Mouse (Mus musculus) A20 (cell line): ENCODE results near the gene Mcf2l.
A peak's percentile ranks its signal among the peaks of the same experiment; 100 is the strongest.

ENCODE experiments used
- DNase-seq: peaks from one replicate; pipeline ENCODE4 v3.0.0-alpha.2; 2011; ENCODE audit warnings: low read depth, low spot score

Gene Mcf2l

DNA sequence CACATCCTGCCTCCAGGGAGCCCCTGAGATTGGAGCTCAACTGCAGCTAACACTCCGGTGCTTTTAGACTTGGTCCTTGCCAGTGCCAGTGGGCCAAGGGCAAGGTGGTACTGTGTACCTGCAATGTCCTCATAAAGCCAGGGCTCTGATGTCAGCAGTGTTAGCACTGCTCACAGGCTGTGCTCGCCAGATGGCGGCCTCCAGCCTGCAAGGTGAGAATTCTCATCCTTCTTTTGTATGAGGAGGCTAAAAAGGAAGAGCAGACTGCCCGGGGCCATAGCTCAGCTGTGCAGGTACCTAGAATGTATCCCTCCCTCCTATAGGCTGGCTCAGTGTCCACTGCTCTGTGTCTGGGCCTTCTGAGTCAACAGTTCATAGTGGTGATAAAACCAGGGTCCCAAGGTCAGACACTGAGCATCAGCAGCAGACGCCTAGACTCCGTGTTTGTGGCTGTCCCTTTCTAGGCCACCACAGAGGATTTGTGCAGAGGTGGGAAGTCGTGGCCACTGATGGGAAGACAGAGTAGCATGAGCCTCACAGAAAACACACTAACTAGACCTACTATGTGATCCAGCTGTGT is 77.5 kb downstream of the Mcf2l start:
- no peak for DNase-seq

DNA sequence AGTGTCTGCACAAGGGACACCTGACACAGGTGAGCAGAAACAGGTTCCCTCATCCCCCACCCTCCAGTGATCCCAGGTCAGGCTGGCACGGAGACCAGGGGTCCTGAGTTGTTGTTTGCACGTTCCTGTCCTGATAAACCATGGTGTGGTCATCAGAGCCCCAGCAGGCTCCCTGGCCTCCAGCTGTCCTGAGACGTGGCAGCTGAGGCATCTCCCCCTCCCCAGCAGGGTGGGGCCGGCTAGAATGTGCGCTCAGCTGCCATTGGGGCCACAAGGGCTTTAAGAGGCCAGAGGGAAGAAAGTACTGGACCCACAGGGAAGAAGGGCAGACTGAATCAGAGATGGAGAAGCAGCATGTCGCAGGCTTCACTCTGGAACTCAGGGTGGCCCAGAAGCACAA is 79.1 kb downstream of the Mcf2l start:
- DNase-seq = no peak

DNA sequence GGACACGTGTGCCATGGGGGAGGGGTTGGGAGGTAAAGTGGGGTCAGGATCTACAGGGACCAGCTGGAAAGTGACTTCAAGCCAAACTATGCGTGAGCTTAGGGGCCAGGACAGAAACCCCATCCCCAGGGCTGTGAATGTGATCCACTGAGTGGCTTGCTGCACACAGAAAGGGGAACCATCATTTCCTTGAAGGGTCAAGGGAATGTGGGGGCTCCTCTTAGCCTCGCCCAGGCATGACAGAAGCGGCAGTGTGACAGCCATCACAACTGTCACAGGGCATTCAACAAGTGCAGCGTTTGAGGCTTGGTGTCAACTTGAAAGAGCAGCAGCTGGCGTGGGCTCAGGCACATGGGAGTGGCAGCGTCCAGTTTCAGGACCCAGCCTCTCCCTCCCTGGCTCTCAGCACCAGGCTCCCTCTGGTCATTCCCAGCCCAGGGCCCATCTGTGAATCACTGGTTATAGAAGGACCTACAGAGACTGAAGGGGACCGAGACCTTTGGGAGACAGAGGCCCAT is 81.8 kb downstream of the Mcf2l start:
- DNase-seq = no peak

DNA sequence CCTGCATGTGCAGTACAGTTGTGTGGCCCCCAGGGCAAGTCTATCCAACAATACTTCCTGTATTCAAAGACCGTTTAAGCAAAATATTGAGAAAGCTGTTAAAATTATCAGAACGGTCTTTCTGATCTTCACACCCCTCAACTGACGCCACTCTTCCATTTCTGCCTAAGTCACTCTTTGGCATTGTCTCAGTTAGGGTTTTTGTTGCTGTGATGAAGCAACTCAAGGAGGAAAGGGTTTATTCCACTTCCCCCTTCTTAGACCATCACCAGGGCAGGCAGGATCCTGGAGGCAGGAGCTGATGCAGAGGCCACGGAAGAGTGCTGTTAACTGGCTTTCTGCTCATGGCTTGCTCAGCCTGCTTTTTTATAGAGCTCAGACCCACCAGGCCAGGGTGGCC is 82.3 kb downstream of the Mcf2l start:
- DNase-seq = no peak

DNA sequence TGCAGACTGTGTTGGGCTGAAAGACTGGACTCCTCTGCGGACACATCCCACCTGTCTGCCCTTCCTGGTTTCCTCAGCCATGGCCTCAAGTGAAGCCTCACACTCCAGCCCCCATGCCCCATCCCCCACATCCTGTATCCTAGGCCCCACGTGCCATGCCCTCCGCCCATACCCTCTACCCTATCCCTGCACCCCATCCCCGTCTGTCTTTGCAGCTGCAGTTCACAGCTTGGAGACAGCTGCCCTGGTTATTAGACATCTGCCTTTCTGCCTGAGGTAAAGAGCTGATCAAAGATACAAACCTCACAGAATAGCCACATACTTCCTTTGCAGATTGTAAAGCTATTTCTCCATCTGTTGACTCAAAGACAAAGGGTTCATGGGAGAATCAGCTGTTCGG is 83.3 kb downstream of the Mcf2l start:
- DNase-seq = no peak

DNA sequence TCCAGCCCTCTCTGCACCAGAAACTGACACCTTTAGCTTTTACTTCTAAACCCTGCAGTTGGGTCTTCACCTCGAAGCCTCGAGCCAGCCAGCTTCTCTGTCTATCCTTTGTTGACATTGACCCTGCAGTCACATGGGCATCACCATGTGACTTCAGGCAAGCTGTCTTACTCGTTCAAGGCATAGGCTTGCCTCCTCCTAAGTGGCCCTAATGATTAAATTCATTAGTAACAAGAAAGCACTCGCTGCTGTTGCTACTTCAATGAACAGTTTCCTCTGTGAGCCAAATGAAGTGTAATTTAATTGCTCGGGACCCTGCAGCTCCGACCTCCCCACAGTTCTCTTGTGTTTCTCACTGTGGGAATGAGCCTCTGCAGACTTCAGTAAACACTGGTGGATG is 83.8 kb downstream of the Mcf2l start:
- DNase-seq = no peak

DNA sequence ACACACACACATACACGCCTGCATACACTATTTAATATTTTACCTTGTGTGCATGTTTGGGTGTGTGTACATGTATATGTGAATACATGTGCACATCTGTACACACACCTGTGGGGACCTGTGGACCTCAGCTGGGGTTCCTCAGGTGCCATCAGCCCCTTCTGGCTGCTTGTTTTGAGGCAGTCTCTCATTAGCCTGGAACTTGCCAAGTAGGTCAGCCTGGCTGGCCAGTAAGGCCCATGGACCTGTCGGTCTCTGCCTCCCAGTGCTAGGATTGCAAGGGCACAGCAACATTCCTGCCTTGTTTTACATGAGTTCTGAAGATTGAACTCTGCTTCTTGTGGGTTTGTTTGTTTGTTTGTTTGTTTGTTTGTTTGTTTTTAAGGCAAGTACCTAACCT is 87.0 kb downstream of the Mcf2l start:
- no peak for DNase-seq

DNA sequence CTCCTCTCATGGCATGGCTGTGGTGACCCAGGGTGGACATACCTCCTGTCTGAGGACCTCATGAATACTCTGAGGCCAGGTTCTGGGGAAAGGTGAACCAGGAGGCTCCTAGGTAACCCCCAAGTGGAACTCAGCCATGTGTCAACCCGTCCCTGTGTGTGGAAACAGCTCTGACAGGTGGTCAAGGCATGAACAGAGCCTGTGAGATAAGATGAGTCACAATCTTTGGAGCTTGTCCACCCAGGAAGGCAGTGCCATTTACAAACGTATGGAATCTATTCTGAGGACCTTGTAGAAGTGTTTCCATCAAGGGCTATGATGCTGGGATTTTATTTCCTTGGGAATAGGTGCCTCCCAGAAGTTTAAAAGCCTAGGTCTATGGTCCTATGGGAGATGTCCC is 87.6 kb downstream of the Mcf2l start:
- no peak for DNase-seq

DNA sequence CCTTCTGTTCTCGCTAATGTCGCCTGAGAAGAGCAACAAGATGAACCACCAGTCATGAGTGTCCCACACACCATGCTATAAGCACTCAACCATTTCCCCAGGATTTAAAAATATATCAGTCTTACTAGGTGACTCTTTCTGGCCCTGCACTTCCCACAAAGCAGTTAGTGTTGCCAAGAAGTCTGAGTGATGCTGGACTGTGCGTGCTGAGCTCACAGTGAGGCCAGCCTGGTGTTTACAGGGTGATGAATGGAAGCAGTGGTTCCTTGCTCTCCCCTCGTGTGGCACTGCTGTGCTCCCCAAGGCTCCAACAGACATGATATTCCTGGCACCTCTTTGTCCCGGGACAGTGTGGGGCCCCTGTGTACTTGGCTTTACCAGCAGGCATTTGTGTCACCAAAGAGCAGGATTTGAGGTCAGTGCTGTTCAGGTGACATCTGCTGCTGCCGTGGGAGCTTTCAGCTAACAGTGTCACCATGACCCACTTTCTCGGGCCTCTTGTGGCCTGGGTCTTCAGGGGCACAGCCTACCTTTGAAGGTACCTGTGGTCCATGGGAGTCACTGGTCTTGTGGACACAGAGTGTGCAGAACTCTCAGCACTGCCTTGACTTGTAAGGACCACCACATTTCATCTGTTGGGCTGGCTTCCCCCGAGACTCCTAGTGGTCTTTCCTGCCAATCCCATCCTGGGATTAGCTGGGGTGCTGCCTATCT is 88.4 kb downstream of the Mcf2l start:
- no peak for DNase-seq

DNA sequence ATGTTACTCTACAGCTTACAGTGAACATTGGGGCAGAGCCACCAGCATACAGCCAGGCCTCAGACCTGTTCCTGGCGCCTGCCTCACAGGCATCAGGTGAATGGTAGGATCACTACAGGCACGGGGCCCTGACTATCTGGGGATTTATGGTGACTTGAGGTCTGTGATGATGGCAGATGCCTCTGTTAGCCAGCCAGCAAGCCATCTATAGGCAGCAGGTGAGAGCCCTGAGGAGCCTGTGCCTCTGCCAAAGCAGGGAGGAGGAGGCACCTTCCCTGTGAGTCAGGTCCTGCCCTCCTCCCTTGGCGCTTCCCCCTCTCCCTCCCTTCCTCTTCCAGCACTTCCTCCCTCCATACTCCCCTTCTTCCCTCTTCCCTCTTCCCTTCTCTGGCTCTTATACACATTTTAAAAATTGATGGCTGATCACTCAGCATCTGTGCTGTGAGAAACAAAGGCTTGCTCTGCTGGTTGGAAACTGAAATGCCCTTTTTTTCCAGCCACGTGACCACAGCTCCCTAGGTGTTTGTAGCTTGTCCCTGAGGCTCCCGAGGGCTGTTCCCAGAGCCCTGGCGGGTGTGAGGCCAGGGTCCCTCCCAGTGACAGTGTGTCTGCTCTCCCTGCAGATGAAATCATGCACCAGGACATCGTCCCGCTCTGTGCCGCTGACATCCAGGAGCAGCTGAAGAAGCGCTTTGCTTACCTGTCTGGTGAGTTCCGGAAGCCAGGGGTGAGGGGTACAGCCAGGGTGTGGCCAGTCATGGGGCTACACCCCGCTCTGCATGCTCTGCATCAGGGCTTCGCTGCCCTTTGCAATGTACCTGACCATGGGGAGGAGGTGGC is 89.2 kb downstream of the Mcf2l start:
- DNase-seq = no peak

DNA sequence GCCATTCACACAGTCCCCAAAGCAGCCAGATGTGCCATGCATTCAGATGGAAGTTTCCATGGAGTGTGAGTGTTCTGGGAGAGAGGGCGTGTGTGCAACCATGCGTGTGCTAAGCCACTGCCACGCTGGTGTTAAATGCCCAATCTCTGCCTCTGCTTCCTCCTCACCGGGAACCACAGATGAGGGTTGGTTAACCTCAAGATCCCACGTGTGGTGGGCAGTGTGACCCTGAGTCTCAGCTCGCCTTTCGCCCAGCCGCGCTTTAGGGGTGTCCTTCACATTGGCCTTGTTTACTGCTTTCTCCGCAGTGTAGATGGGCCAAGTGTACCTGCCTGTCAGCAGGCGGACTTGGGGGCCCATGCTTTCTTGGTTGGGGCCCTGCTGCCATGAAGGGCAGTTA is 102.7 kb downstream of the Mcf2l start:
- DNase-seq = no peak

DNA sequence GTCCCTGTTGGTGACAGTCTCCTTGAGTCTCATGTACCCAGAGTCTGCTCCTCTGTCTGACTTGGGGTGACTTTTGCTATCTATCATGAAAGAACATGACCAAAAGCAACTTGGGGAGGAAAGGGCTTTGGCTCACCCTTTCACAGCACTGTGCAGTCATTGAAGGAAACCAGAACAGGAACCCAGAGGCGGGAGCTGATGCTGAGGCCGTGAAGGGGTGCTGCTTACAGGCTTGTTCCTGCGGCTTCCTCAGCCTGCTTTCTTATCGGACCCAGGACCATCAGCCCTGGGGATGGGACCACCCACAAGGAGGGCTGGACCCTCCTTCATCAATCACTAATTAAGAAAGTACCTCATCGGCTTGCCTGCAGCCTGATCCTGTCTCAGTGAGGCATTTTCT is 103.1 kb downstream of the Mcf2l start:
- no peak for DNase-seq

DNA sequence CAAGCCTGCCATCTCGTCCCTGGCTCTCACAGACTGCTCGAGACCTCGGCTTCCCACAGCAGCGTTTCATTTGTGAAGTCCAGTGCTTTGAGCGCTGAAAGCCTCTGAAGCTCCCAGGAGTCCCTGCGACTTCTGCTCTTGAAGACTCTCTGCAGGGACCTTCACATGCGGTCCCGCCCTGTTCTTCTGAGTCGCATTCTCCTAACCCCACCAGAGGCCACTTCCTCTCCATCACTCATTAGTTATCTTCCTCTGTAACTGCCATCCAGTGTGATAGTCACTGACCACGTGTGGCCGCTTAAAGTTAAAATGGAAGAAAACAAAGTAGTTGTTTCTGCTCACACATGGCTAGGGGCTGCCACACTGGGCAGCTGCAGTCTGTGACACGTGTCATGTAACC is 103.7 kb downstream of the Mcf2l start:
- no peak for DNase-seq

DNA sequence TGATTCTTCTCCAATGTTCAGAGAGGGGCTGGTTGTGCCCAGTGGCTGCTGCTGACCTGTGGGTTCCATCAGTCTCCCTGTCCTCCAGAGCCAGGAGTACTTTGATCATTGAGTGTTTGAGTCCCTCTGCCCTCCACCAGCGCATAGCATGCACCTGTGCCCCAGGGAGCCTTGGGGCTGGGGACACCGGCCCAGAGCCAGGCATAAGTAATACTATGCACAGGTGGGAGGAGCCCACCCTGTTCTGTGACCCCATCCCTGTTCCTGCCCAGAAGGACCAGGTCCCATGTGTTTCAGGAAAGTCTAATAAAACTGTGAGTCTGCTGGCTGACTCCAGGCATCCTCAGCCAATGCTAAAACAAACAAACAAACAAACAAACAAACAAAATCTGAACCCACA is 104.7 kb downstream of the Mcf2l start:
- DNase-seq = no peak

DNA sequence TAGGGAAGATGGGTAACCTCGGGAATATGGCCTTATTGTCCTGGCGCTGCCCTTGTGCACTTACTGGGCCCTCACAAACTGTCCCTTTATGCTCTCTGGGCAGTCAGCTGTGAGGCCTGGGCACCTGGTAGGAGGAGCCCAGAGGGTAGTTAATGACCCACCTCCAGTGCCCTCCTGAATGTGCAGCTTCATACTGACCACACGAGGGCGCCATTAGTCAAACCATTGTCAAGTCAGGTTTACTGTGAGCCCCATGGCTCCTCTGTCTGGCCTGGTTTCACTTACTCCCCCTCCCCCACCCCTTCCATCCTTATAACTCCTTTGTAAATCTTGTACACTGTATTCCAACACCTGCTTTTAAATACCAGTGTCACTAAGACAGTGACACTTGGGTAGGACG is 105.1 kb downstream of the Mcf2l start:
- DNase-seq = peak; percentile 77

DNA sequence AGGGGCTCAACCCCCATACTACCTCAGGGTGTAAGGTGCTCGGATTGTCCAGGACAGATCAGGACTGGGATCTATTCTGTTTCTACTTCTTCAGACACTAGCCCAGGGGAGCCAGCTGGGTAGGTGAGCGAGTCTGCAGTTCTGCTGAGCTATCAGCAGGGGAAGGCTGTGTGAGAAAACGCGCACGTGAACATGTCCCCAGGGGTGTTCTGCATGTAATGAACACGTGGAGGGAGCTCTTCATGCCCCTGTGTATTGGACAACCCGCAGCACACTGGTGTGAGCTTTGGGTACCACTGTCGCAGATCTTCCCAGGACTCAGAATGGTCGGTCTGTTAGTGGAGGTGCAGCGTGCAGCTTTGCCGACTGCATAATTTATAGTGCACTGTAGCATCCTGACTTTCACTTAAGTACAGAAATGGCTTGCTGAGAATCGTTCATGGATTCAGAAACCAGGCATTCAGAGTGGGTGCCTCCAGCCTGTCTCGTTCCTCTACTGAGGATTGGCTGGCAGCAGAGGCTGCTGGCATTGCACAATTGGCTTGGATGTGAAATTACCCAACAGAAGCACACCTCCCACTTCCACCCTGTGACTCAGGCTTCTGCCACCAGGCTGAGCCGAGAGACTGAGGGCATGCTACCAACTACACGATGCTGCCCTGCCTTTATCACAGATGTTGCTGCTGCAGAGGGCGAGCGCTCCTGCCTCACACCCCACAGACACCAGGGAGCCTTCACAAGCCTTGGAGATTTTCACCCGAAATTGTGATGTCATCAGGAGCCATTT is 110.3 kb downstream of the Mcf2l start:
- no peak for DNase-seq

DNA sequence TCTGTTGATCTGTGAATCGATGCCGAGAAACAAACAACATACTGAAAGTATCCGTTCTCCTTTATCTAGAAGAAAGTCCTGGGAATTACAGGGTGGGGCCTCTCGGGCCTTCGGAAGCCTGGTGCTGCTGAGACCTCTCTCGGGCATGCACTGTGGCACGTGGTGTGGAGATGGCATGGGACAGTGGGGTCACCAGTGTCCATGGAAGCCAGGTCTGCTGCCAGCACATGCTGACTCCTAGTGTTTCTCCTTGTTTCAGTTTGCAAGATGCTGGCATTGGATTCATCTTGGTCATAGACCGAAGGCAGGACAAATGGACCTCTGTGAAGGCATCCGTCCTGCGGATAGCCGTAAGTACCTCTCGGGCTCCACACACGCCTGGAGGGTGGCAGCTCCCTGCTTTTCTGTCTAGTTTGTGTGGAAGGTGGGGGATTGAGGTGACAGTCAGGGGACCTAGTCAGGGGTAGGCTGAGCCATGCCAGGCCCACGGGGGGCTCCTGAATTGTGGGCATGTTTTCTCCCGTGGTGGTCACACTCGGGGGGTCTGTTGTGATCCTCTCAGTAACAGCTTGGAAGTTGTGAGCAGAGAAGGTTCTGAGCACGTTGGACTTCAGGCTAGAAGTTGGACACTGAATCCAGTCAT is 111.1 kb downstream of the Mcf2l start:
- DNase-seq = no peak

DNA sequence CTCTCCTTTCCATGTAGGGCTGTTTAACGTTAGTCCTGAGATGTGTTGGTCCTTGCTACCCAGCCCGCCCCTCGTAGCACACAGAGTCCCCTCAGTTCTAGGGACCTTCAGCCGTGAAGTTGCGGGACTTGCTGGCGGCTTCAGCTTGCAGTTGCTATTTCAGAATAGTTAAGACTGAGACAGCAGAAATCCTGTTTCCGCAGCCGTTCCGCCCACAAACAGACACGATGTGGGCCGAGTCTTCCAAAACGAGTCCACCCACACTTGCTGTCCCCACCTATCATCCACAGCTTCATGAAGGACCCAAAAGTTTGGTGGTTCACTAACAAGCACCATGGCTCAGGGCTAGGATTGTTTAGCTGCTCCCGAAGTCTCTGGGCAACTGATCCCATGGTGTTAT is 111.7 kb downstream of the Mcf2l start:
- DNase-seq = no peak

DNA sequence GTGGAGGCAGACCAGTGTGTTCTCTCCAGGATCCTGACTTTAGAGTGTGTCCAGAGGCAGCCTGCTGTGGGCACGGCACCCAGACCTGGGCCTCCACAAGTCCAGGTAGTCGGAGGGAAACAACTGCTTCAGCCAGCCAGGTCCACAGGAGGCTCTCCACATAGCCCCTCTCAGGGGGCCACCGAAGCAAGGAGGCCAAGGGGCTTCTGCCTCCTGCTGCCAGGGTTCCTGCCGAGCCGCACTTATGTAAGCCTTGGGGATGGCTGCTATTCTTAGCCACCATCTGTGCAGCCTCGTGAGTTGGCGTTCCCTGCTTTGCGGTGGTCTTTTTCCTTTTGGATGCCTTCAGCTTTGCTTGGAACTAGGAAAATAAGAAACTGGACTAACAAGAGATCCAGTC is 114.0 kb downstream of the Mcf2l start:
- no peak for DNase-seq

DNA sequence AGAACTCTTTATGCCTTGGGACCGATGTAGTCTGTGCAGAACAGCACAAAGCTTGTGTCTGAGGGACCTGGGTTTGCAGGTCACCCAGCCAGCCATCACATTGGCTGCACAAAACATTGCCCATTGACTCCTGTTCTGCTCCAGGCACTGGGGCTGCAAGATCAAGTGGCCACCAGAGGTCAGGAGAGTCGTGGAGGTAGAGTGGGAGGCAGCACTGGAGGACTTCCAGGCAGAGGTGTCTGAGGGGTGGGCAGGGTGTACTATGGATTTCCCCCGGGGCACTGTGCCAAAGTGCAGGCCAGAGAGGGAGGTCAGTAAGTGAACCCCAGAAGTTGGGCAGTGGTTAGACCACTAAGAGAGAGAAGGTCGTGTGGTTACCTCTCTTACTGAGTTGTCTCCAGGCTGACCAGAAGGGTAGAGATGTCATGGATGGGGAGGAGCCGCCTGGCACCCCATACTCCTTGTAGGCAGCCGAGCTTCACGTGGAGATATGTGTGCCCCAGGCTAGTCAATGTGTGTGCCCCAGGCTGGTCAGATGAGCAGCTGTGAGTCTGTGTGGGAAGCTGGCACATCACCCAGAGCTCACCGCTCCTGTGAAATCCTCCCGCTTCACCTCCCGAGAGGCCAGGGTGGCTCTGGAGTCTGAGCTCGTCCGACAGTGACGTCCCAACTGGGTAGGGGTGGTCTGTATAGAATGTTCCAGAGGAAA is 115.3 kb downstream of the Mcf2l start:
- peak; percentile 17 for DNase-seq

DNA sequence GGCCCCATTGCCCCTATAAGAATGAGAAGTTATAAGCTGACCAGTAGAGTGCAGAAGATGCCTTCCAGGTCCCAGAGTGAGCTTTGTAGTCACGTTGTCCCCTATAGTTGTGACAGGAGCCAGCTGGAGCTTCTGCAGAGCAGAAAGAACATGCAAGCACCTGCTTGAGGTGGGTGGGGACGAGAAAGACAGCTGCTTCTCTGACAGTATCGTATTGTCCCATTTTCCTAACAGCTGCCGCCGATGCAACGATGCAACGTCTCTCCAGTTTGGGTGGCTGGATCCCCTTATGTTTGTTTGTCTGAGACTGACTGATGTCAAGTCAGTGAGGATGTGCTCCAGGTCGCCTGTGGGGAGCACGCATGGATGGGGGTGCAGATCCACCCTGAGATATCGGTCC is 117.8 kb downstream of the Mcf2l start:
- no peak for DNase-seq
